Mouse (Mus musculus) MEL (cell line): Measurements from ENCODE around the gene Grin2d. TPM values are rescaled to one million over a fixed set of nuclear protein-coding genes. Genes with fewer than 3 reads are reported as not detected.

Experiments used
- DNase-seq: peaks from one replicate; pipeline ENCODE4 v3.0.0; 2011; ENCODE audit warnings: low read depth, low spot score
- H3K27ac ChIP-seq: 2 replicates; pipeline ENCODE4 v1.5.1; 2012; ENCODE audit warnings: low read depth, mild to moderate bottlenecking, control low read depth, low read length, moderate library complexity; ENCODE audit not compliant: control insufficient read depth
- H3K27me3 ChIP-seq, 2 experiments: fragments of 150-350 bp in 1 of 2; sonication (generic) in 1 of 2; 2 replicates each; pipeline ENCODE4 v1.6.1; 2012; ENCODE audit warnings: low read length in 2 of 2, mild to moderate bottlenecking in 2 of 2, improper control_type of control experiment in 1 of 2, moderate library complexity in 1 of 2; ENCODE audit not compliant: insufficient read depth in 2 of 2, control insufficient read depth in 1 of 2
- H3K36me3 ChIP-seq, 2 experiments: 2 replicates each; pipeline ENCODE4 v1.6.1; 2012 to 2014; ENCODE audit warnings: low read length in 2 of 2, improper control_type of control experiment in 1 of 2, inconsistent platforms in 1 of 2, mild to moderate bottlenecking in 1 of 2; ENCODE audit not compliant: insufficient read depth in 2 of 2, control insufficient read depth in 1 of 2
- H3K4me1 ChIP-seq, 2 experiments: fragments of 150-350 bp in 1 of 2; sonication (generic) in 1 of 2; 2 replicates each; pipeline ENCODE4 v1.6.1; 2012; ENCODE audit warnings: low read length in 2 of 2, improper control_type of control experiment in 1 of 2, mild to moderate bottlenecking in 1 of 2; ENCODE audit not compliant: insufficient read depth in 2 of 2, control insufficient read depth in 1 of 2
- H3K4me3 ChIP-seq, 2 experiments: fragments of 150-350 bp in 1 of 2; sonication (generic) in 1 of 2; 2 replicates each; pipeline ENCODE4 v1.5.1; 2012; ENCODE audit warnings: low read depth in 2 of 2, low read length in 2 of 2, mild to moderate bottlenecking in 2 of 2, moderate library complexity in 2 of 2, control low read depth in 1 of 2, improper control_type of control experiment in 1 of 2; ENCODE audit not compliant: control insufficient read depth in 1 of 2, insufficient read depth in 1 of 2
- H3K79me2 ChIP-seq: 2 replicates; pipeline ENCODE4 v1.6.1; 2012; ENCODE audit warnings: mild to moderate bottlenecking, low read length, moderate library complexity; ENCODE audit not compliant: control insufficient read depth, poor library complexity, insufficient read depth
- H3K9ac ChIP-seq: 2 replicates; pipeline ENCODE4 v1.6.1; 2012; ENCODE audit warnings: low read depth, mild to moderate bottlenecking, control low read depth, low read length, moderate library complexity; ENCODE audit not compliant: control insufficient read depth, poor library complexity, severe bottlenecking
- H3K9me3 ChIP-seq: fragments of 150-350 bp; sonication (generic); replicated peaks from 2 replicates; pipeline ENCODE4 v1.6.1; 2012; ENCODE audit warnings: mild to moderate bottlenecking, low read length, improper control_type of control experiment, moderate library complexity; ENCODE audit not compliant: insufficient read depth
- CHD2 ChIP-seq: IDR thresholded peaks from 2 replicates; pipeline ENCODE4 v1.6.1; 2011; ENCODE audit warnings: low read length, improper control_type of control experiment
- CTCF ChIP-seq, 3 experiments: IDR thresholded peaks in 2 of 3; conservative IDR thresholded peaks in 1 of 3; 2 replicates each; pipeline ENCODE4 v1.5.1; 2011 to 2012; ENCODE audit warnings: low read length in 3 of 3, low read depth in 2 of 3, mild to moderate bottlenecking in 2 of 3, improper control_type of control experiment in 1 of 3, inconsistent platforms in 1 of 3, mixed read lengths in 1 of 3, moderate library complexity in 1 of 3; ENCODE audit not compliant: control insufficient read depth in 1 of 3, insufficient read depth in 1 of 3, poor library complexity in 1 of 3, severe bottlenecking in 1 of 3
- E2F4 ChIP-seq: IDR thresholded peaks from 2 replicates; pipeline ENCODE4 v1.6.1; 2011; ENCODE audit warnings: low read depth, low read length, improper control_type of control experiment, borderline replicate concordance
- HCFC1 ChIP-seq: IDR thresholded peaks from 2 replicates; pipeline ENCODE4 v1.6.1; 2012; ENCODE audit warnings: low read depth, mild to moderate bottlenecking, inconsistent platforms, low read length, improper control_type of control experiment, moderate library complexity
- KAT2A ChIP-seq: conservative IDR thresholded peaks from 2 replicates; pipeline ENCODE4 v1.6.1; 2012; ENCODE audit warnings: low read depth, low read length, improper control_type of control experiment, inconsistent platforms
- MAX ChIP-seq: IDR thresholded peaks from 2 replicates; pipeline ENCODE4 v1.6.1; 2011; ENCODE audit warnings: low read length, improper control_type of control experiment
- MAZ ChIP-seq: IDR thresholded peaks from 2 replicates; pipeline ENCODE4 v1.6.1; 2012; ENCODE audit warnings: low read depth, mild to moderate bottlenecking, inconsistent platforms, low read length, improper control_type of control experiment
- MEF2A ChIP-seq: IDR thresholded peaks from 2 replicates; pipeline ENCODE4 v1.6.1; 2014; ENCODE audit warnings: low read depth, mild to moderate bottlenecking, inconsistent platforms, low read length, improper control_type of control experiment; ENCODE audit not compliant: poor library complexity, insufficient replicate concordance, severe bottlenecking; ENCODE audit errors: extremely low read depth
- MXI1 ChIP-seq: IDR thresholded peaks from 2 replicates; pipeline ENCODE4 v1.6.1; 2011; ENCODE audit warnings: mild to moderate bottlenecking, low read depth, low read length, improper control_type of control experiment
- MYB ChIP-seq: IDR thresholded peaks from 2 replicates; pipeline ENCODE4 v1.6.1; 2011; ENCODE audit warnings: mild to moderate bottlenecking, low read depth, low read length, improper control_type of control experiment
- MYC ChIP-seq: IDR thresholded peaks from 2 replicates; pipeline ENCODE4 v1.6.1; 2011; ENCODE audit warnings: low read depth, mild to moderate bottlenecking, low read length, improper control_type of control experiment, moderate library complexity
- NRF1 ChIP-seq: IDR thresholded peaks from 2 replicates; pipeline ENCODE4 v1.6.1; 2014; ENCODE audit warnings: low read depth, mild to moderate bottlenecking, inconsistent platforms, low read length, improper control_type of control experiment, moderate library complexity; ENCODE audit not compliant: poor library complexity, insufficient read depth, severe bottlenecking
- POLR2A ChIP-seq, 2 experiments: IDR thresholded peaks; 2 replicates each; pipeline ENCODE4 v1.6.1; 2011 to 2012; ENCODE audit warnings: low read length in 2 of 2, mild to moderate bottlenecking in 2 of 2, control low read depth in 1 of 2, improper control_type of control experiment in 1 of 2, low read depth in 1 of 2, moderate library complexity in 1 of 2; ENCODE audit not compliant: control insufficient read depth in 1 of 2, insufficient read depth in 1 of 2, poor library complexity in 1 of 2
- POLR2AphosphoS2 ChIP-seq: IDR thresholded peaks from 2 replicates; pipeline ENCODE4 v1.6.1; 2011; ENCODE audit warnings: low read length, improper control_type of control experiment
- RAD21 ChIP-seq: IDR thresholded peaks from 2 replicates; pipeline ENCODE4 v1.6.1; 2011; ENCODE audit warnings: mild to moderate bottlenecking, low read depth, low read length, improper control_type of control experiment
- RCOR1 ChIP-seq: IDR thresholded peaks from 2 replicates; pipeline ENCODE4 v1.6.1; 2012; ENCODE audit warnings: low read depth, mild to moderate bottlenecking, inconsistent platforms, low read length, improper control_type of control experiment
- SMC3 ChIP-seq: IDR thresholded peaks from 2 replicates; pipeline ENCODE4 v1.6.1; 2011; ENCODE audit warnings: low read depth, low read length, improper control_type of control experiment
- TBP ChIP-seq: IDR thresholded peaks from 2 replicates; pipeline ENCODE4 v1.8.0; 2011; ENCODE audit warnings: low read depth, low read length, improper control_type of control experiment
- USF1 ChIP-seq: IDR thresholded peaks from 2 replicates; pipeline ENCODE4 v1.6.1; 2014; ENCODE audit warnings: low read depth, mild to moderate bottlenecking, inconsistent platforms, low read length, improper control_type of control experiment, moderate library complexity
- USF2 ChIP-seq, 2 experiments: IDR thresholded peaks; 2 replicates each; pipeline ENCODE4 v1.6.1; 2011 to 2012; ENCODE audit warnings: improper control_type of control experiment in 2 of 2, low read length in 2 of 2, borderline replicate concordance in 1 of 2, inconsistent platforms in 1 of 2, low read depth in 1 of 2, mild to moderate bottlenecking in 1 of 2; ENCODE audit not compliant: insufficient read depth in 1 of 2
- polyA plus RNA-seq, 2 experiments: library from polyadenylated mRNA; stranded (reverse) in 1 of 2; unstranded in 1 of 2; fragments of >175 nt in 1 of 2; fragments of >200 nt in 1 of 2; gene quantifications; 2 replicates each; pipeline versions ENCODE4 v1.2.1 to v1.2.4; 2012; ENCODE audit warnings: low replicate concordance in 2 of 2, low read depth in 1 of 2; ENCODE audit not compliant: insufficient read length in 2 of 2, insufficient read depth in 1 of 2, missing spikeins in 1 of 2
- total RNA-seq: library from RNA; depleted of rRNA; stranded (reverse); fragments of 300-350 nt; gene quantifications from 2 replicates; pipeline ENCODE4 v1.2.3, GENCODE M21; 2012

The Grin2d gene
- total and polyA plus RNA-seq, 3 experiments, result 0.19 to 0.57 TPM; not detected in 1

DNA sequence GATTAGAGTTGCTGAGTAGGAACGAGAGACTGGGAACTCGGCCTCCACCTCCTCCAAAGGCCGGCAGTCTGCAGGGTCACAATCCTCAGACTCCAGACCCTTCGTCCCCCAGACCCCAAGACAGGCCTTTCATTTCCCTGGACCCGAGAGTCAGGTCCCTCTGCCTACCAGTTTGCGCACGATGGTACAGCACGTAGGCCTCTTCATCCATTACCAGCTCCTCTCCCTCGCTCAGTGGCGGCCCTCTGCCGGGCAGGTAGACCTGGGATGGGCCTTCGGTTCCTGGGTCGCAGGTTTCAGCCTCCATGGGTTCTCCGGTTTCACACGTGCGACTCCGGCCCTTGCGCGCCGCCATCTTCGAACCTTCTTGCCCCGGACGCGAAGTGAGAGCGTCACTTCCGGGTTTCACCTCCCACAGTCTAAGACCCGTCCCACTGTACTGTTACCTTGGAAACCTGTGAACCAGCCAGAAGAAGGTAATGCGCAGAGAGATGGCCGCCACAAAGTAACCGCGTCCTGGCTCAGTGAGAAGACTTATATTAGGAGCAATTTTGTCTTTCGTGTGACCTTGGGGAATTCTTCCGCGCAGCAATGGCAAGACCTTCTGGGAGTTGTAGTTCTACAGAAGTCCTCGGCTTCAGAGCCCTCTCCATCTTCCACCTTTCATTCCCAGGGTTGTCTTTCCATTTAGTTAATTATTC lies 47.6 kb downstream of the Grin2d start, which contains the start of gene Grwd1 (continued):
- TF ChIP-seq MYC (peak; percentile 99), MXI1 (peak; percentile 100), MAZ (no peak), HCFC1 (peak; percentile 94), TBP (peak; percentile 57; the same call in 1 of the 2 replicates), NRF1 (peak; percentile 51), MAX (peak; percentile 98), KAT2A (peak; percentile 79), POLR2AphosphoS2 (peak; percentile 49; the same call in 1 of the 2 replicates), POLR2A (IDR thresholded peaks at IDR 0.05; ENCODE audit: control insufficient read depth in 1 of 2, insufficient read depth in 1 of 2, low read depth in 1 of 2, low read length in 2 of 2, poor library complexity in 1 of 2) (peak; percentile 72 to 84), RAD21 (no peak), USF1 (no peak), E2F4 (0 out of 2 replicates have a peak, but pooled peaks have one; percentile 42), RCOR1 (no peak), CHD2 (no peak; the same call in 1 of the 2 replicates)

DNA sequence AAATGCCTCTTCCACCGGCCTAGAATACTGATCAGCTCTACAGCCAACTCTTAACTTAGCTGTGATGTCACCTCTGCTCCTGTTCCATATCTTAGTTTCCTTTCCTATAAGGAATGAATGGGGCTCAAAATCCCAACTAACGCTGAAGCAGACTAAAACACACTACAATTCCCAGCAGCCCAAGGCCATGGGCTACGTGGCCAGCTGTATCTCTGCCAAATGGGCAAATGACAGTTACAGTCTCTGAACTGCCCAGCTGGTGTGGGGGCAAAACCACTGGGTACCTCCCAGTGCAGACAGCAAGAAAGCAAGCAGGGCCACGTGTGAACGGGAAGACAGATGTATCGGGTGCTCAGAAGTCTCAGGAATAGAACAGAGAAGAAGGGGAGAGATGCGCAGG lies 51.5 kb downstream of the Grin2d start:
- Histone ChIP-seq H3K4me3 (no peak overlapping the region), H3K79me2 (peaks cover 22% of the 10 kb centered on the region), H3K9me3 (no peaks in the 10 kb centered on the region), H3K4me1 (peaks cover 0 to 13% of the 10 kb centered on the region in 2 experiments; a peak in 3 of 4 replicates), H3K9ac (no peak overlapping the region), H3K36me3 (peaks cover 6 to 11% of the 10 kb centered on the region in 2 experiments), H3K27me3 (no peaks in the 10 kb centered on the region), H3K27ac (no peak overlapping the region)
- DNase-seq, result no peak
- no peak for TF ChIP-seq MEF2A
- no peak for TF ChIP-seq CTCF (IDR thresholded peaks at IDR 0.05 in 2 of 3, conservative IDR thresholded peaks at IDR 0.05 in 1 of 3; ENCODE audit: control insufficient read depth in 1 of 3, insufficient read depth in 1 of 3, low read depth in 2 of 3, low read length in 3 of 3, poor library complexity in 1 of 3, severe bottlenecking in 1 of 3)
- no peak for TF ChIP-seq USF2 (IDR thresholded peaks at IDR 0.05; ENCODE audit: borderline replicate concordance in 1 of 2, insufficient read depth in 1 of 2, low read depth in 1 of 2, low read length in 2 of 2)
- TF ChIP-seq MXI1, result no peak
- no peak for TF ChIP-seq MYC
- no peak for TF ChIP-seq MYB
- no peak for TF ChIP-seq KAT2A
- no peak for TF ChIP-seq SMC3
